Mouse (Mus musculus) cerebellum, postnatal 4 days (tissue): ENCODE data around the gene Syngr3.

Source experiments
- DNase-seq, 2 experiments: peaks; one replicate each; pipeline ENCODE4 v3.0.0; 2022; ENCODE audit warnings: low spot score in 2 of 2, mixed read lengths in 1 of 2

Syngr3 gene

DNA sequence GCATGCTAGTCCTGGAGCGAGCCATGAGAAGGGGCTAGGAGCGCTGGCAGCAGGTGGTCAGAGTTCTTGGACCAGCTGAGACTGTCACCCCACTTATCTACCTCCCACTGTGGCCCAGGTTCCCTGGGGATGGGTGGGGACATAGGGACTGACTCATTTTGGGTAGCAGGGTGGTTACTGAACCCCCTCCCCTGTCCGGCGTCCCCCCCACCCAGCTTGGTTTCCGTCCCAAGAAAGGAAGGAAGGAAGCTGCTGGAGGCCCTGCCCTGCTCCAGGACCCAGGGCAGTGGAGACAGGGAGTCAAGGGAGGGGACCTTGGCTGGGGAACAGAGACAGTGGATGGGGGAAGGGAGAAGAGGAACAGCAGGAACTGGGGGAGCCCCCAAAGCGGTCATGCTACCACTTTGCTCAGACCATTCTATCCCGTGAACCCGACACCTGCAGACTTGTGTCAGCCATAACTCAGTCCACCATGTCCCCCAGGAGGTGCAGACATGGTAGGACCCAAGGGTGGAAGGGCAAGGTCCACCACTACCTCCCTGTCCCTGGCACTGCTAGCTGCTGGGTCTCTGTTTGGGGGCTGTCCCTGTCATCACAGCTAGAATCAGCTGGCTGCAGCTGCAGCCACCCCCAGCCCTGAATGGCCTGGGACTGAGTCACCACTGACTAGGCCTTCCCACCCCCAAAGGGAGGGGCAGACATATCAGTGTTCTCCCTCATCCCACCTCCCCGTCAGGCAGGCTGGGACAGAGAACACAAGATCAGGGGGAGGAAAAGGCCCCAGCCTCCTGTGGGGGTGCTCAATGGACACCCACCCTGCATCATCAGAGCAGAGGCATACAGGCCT is 44.7 kb downstream of the Syngr3 start:
- no peak for DNase-seq

DNA sequence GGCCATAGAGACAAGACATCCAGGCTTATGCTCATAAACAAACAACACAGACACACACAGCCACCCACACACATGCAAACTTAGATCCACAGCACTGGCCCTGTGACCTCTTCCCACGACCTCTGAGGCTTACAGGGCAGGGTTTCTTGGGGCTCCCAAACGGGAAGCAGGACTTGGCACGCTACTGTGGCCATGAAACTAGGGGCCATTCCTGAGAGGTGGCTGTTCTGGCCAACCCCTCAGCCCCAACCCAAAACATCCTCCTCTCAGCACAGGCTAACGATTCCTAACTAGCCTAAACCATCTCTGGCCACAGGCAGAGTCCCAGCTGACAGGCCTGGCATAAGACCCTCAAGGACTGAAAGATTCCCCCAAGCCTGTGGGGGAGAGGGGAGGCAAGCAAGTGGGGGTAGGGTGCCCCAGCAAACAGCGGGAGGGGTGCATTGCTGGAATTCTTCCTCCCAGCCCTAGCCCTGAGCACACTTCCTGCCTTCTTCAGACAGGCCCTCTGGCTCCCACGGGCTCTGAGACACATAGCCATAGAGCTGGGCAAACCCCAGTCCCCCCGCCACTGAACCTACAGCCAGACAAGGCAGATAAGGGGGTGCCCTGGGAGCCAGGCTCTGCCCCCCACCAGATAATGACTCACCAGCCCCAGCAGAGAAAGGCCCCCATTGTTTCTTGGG is 45.6 kb downstream of the Syngr3 start:
- DNase-seq, result no peak

DNA sequence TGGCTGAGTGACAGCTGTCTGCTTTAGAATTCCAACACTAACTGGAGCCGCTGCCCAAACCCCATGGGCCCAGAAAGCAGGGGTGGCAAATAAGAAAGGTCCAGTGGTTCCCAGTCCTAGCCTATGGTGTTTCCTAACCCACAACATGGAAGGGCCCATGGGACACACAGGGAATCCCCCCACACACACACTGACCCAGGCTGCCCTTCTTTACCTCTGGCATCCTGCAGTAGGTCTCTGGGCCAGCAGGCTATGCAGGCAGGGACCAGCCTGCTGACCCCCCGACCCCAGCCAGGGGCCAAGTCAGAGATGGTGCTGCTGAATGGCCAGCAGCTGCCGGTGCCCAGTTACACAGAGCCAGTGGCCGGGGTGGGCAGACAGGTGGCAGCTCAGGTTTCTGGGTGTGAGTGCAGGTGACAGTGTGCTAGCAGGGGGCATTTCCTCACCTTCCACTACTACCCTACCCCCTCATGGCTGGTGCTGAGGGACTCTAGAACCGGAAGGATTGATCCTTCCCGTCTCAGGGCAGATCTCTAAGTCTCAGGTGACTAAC is 46.9 kb downstream of the Syngr3 start:
- DNase-seq, result no peak

DNA sequence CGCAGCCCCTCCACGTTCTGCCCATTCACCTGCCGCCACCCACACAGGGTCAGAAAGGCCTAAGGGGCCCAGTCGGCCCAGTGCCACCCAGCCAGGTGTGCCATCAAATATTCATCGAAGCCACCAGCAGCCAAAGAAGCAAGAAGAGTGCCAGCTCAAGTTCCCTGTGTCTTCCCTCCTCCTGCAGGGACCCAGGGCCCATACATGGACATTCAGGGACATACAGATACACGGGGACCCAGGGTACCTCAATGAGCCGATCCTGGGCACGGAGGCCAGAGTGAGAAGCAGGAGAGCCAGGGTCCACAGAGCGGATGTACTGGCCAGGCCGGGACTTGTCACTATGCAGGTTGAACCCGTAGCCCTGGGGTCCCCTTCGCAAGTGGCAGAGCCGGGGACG is 47.8 kb downstream of the Syngr3 start:
- DNase-seq, result no peak

DNA sequence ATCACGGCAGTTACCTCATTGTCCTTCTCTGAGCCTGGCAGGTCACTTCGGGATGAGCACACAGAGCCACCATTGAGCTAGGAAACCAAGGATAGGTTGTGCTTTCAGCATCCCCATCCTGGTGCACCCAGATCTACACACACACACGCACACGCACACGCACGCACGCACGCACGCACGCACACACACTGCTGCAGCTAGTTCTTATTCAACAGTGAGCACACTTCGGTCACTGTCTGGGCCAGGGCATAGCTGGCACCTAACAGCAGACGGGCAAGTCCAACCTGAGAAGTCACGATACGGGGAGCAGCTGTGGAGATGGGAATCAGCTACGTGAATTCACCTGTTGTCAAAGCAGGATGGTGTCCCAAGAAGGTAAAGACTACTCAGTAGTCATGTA is 49.2 kb downstream of the Syngr3 start:
- DNase-seq, result no peak

DNA sequence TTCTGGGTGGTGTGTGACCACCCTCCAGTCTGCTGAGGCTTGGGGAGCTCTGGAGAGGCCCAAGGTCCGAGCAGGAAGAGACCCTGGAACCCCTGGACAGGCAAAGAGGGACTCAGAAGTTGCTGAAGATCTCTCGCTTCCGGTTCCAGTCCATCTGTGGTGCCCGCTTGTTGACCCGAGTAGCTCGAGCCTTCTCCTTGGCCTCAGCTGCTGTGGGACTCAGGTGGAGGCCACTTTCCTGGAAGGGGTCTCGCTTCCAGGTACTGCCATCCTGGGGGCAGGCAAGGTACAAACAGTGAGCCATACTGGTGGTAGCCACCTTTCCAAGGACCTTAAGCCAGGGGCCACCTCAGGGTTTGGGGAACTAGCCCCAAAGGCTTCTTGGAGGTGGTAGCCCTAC is 49.6 kb downstream of the Syngr3 start:
- no peak for DNase-seq

DNA sequence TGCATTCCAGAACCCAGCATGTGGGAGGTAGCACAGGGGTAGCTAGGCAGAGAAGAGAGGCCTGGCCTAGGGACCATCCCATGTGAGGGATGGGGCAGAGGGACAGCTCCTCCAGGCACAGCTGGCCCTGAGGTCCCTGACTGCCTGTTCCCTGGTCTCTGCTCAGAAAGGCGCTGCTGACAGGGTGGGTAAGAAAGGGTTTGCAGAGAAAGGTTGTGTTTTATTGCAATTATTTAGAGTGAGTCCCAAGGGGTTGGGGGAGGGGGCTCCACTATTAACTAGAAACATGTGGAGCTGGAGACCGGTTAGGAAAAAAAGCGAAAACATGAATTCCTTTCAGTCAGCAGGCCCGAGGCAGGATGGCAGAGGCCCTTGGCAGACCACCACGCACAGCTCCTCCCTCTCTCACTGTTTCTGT is 50.2 kb downstream of the Syngr3 start:
- no peak for DNase-seq

DNA sequence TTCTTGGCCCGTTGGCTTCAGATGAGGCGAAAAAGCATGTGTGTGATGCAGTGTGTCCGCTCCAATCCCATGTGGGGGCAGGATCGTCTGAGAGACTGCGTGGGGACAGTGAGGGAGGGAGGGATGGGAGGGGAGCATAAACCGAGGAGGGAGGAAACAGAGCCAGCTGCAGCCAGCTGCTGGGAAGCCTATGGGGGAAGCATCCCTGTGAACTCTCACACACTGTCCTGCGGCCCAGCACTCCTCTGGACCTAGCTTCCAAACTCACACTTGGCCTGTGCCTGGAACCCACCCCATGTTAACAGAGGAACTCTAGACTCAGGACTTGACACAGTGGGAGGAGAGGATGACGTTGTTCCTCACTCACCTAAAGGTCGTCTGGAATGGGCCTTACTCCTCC is 50.9 kb downstream of the Syngr3 start:
- no peak for DNase-seq

DNA sequence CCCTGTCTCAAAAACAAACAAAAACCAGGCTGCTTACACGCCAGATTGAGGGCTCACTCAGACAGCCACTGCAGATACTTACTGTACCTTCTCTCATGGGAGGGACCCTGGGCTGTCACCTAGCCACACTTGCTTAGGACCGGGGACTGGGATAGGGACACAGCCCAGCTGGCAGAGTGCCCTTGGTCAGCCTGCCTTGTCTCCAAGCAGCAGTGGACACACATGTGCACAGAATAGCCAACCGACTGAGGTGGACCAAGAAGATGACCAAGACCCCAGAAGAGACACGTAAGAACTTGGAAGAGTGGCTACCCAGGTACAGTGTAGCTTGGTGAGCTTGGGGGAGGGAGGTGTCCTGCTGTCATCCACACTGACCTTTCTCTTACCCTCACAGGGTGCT is 51.5 kb downstream of the Syngr3 start:
- DNase-seq, result no peak

DNA sequence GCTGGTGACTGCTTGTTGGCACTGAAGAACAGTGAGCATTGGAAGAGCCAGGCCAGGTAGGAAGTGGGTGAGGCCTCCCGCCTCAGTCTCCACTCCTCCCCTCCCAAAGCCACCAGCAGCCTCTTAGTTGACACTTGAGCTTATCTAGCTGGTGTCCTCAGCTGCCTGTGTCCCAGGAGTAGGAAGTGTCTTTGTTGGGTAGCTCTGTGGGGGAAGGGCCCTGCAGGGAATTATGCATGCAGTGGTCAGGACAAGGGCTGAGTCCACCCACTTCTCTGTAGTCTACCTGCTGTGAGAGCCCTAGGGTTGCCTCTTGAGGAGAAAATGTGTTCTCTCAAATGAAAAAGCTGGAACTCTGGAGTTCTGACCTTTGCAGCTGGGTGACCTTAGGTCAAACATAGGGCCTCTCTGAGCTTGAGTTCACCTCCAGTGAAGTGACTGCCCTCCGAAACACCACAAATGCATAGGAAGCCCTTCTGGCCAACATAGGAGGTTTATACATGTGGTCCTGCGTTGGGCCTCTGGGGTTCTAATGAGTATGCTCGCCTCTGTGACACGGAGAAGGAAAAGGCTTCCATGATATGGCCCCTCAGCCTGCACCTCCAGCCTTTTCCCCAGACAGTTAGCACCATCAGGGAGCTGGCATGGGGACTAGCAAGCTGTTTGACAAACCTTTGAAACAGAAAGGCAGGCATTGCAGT is 52.8 kb downstream of the Syngr3 start:
- DNase-seq, result no peak

DNA sequence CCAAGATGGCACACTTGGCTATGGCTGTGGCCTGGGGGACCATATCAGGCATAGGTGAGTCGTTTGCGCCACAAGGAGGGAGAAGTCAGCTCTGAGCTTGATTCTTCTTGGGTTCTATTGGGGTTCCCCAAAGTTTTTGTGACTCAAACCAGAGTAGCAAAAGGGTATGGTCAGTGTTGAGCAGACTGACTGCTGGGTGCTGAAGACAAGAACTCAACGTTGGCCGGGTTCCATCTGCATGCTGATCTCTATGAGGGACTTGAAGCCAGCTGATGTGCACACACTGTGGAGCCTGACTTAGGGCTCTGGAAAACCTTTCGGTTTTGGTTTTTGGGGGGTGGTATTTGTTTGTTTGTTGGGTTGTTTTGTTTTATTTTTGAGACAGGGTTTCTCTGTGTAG is 54.1 kb downstream of the Syngr3 start:
- DNase-seq, result no peak
